Mouse (Mus musculus) cortical plate, adult 2 months (tissue): ENCODE data around the gene Lce3e. TPM values are rescaled to one million over a fixed set of nuclear protein-coding genes. Genes with fewer than 3 reads are reported as not detected.

Experiments
- H3K27ac ChIP-seq: fragments of 200-500 bp; 2 replicates; pipeline ENCODE4 v1.5.1; 2012; ENCODE audit warnings: low read length, control low read depth, inconsistent platforms; ENCODE audit not compliant: insufficient read depth
- H3K4me1 ChIP-seq: fragments of 200-500 bp; 2 replicates; pipeline ENCODE4 v1.6.1; 2011; ENCODE audit warnings: low read length; ENCODE audit not compliant: control insufficient read depth, insufficient read depth
- H3K4me3 ChIP-seq: fragments of 200-500 bp; 2 replicates; pipeline ENCODE4 v1.5.1; 2011; ENCODE audit warnings: mild to moderate bottlenecking, low read length, control low read depth; ENCODE audit not compliant: insufficient read depth
- CTCF ChIP-seq: fragments of 200-500 bp; IDR thresholded peaks from 2 replicates; pipeline ENCODE4 v1.5.1; 2011; ENCODE audit warnings: mild to moderate bottlenecking, control low read depth, low read length; ENCODE audit not compliant: insufficient read depth; ENCODE audit errors: extremely low read depth
- POLR2A ChIP-seq: fragments of 200-500 bp; IDR thresholded peaks from 2 replicates; pipeline ENCODE4 v1.6.1; 2011; ENCODE audit warnings: mild to moderate bottlenecking, low read length, control low read depth; ENCODE audit not compliant: insufficient read depth; ENCODE audit errors: extremely low read depth
- polyA plus RNA-seq: library from polyadenylated mRNA; depleted of rRNA; stranded (reverse); fragments of >200 nt; gene quantifications from 2 replicates; pipeline ENCODE4 v1.2.3, GENCODE M21; 2012; rRNA removed

Gene Lce3e
- not detected in 2 replicates for polyA plus RNA-seq

DNA sequence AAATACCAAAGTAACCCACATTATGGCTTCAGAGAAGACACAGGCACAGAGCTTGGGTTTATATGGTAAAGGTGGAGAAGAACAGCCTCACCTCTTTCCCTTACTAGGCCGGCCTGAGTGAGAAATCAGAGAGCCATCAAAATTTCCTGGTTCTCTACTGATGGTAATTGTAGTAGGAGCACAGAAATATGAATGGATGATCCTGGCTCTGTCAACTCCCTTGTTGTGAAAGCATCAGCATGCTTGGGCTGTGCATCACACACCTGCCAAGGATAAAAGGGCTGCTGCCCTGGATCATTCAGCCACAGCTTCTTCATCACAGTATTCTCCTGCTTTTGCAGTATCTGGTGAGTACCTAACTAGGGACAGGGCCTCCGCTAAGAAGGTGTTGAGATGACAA, at the start of gene Lce3e:
Gene Lce3e (plus strand): TSS at position 301 of the 400 bp plus-strand sequence.
- no peak within 1 kb of the TSS for H3K27ac ChIP-seq
- TF ChIP-seq POLR2A: no peak
- no peak for TF ChIP-seq CTCF
- no peaks in the 10 kb centered on the region for H3K4me1 ChIP-seq
- H3K4me3 ChIP-seq: no peak within 1 kb of the TSS

GRCm38 (mm10) chr3:92920364-92920763, 46.5 kb upstream of the Lce3e start:
- Histone ChIP-seq H3K27ac (no peak overlapping the region), H3K4me3 (no peak overlapping the region), H3K4me1 (no peaks in the 10 kb centered on the region)
- TF ChIP-seq POLR2A: no peak
- TF ChIP-seq CTCF: peak; percentile 53; the same call in 1 of the 2 replicates

DNA sequence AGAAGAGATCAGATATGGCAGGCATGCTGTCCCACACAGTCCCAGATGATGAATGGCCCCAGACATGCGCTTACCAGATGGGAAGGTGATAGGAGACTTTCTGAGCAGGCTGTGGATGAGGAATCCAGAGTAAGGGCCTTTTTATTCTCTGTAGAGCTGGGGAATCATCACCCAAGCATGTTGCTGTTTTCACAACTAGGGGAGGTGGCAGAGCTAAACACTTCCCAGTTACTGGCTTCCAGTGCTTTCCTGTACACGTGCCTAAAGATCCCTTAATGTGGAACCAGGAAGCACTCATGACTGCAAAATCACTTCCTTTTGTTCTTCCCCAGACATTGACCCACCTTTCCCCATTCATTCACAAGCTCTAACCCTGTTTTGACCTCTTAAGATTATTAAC, 40.7 kb upstream of the Lce3e start, which contains the start of gene Lce3a:
Gene Lce3a (minus strand): TSS at position 101 of the 400 bp plus-strand sequence.
- H3K4me3 ChIP-seq: no peak within 1 kb of the TSS
- no peak within 1 kb of the TSS for H3K27ac ChIP-seq
- no peak for TF ChIP-seq CTCF
- no peak for TF ChIP-seq POLR2A
- no peaks in the 10 kb centered on the region for H3K4me1 ChIP-seq

DNA sequence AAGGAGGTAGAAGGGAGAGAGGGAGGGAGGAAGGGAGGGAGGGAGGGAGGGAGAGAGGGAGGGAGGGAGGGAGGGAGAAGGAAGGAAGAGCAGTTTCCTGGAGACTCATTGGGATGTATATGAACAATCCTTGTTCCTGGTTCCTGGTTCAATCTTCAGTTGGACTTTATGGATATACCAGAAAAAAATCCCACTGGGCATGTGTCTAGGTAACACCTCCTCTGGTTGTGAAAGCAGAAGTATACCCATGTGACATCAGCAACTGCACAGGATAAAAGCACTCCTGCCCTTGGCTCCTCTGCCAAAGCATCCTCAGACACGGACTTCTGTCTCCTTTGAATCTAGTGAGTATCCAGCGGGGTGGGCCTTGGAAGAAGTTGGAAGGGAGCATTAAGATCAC, 34.2 kb upstream of the Lce3e start, which contains the start of gene Lce3b:
Gene Lce3b (plus strand): TSS at position 301 of the 400 bp plus-strand sequence.
- no peaks in the 10 kb centered on the region for H3K4me1 ChIP-seq
- no peak for TF ChIP-seq CTCF
- no peak for TF ChIP-seq POLR2A
- no peak within 1 kb of the TSS for H3K4me3 ChIP-seq
- no peak within 1 kb of the TSS for H3K27ac ChIP-seq

DNA sequence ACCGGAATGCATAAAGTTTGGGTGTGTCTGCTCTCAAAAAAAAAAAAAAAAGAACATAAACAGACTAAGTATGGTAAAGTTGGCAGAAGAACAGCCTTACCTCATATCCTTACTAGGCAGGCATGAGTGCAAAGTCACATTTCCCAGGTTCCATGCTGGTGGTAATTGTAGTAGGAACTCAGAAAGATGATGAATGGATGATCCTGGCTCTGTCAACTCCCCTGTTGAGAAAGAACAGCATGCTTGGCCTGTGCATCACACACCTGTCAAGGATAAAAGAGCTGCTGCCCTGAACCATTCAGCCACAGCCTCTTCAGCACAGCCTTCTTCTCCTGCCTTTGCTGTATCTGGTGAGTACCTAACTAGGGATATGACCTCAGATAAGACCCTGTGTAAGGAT, 22.7 kb upstream of the Lce3e start, which contains the start of gene Lce3c:
Gene Lce3c (plus strand): TSS at position 301 of the 400 bp plus-strand sequence.
- Histone ChIP-seq H3K4me1 (no peaks in the 10 kb centered on the region), H3K4me3 (no peak within 1 kb of the TSS), H3K27ac (no peak within 1 kb of the TSS)
- no peak for TF ChIP-seq POLR2A

DNA sequence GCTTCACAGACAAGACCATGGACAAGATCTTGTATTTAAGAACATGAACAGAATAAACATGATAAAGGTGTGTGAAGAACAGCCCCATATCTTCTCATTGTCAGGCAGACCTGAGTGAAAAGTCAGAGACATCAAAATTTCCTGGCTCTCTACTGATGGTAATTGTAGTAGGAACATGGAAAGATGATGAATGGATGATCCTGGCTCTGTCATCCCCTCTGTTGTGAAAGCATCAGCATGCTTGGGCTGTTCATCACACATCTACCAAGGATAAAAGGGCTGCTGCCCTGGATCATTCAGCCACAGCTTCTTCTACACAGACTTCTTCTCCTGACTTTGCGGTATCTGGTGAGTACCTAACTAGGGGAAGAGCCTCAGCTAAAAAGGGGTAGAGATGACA, 9.8 kb upstream of the Lce3e start, which contains the start of gene Lce3d:
Gene Lce3d (plus strand): TSS at position 301 of the 400 bp plus-strand sequence.
- H3K4me3 ChIP-seq: no peak within 1 kb of the TSS
- no peaks in the 10 kb centered on the region for H3K4me1 ChIP-seq
- TF ChIP-seq POLR2A: no peak
- no peak for TF ChIP-seq CTCF
- no peak within 1 kb of the TSS for H3K27ac ChIP-seq

DNA sequence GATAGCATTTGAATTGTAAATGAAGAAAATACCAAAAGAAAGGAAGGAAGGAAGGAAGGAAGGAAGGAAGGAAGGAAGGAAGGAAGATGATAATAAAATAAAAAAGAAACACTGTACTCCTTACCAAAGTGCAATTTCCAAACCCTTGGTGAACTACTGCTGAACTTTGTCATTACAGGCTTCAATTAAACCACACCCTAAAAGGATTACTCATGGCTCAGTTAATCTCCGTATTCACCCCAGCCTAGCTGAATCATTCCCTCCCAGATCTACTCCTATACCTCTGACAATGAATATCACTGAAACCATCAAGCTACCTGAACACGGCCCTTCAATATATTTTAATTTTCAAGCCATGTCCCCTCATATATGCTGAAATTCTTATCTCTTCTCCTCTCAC, 11.6 kb downstream of the Lce3e start:
- no peak for TF ChIP-seq POLR2A
- no peak for TF ChIP-seq CTCF
- Histone ChIP-seq H3K27ac (no peak overlapping the region), H3K4me1 (no peaks in the 10 kb centered on the region), H3K4me3 (no peak overlapping the region)

DNA sequence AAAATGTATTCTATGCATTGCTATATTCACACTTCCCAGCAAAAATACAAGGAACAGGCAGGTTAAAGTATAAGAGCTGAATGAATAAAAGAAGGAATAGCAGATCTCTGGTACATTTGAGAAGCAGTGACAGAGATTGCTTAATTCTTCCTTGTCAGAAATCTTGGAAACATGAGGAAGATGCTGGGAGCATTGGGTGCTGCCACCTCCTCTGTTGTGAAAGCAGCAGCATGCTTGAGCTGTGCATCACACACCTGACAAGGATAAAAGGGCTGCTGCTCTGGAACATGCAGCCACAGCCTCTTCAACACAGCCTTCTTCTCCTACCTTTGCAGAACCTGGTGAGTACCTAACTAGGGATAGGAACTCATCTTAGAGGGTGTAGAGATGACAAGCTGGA, 25.1 kb downstream of the Lce3e start, which contains the start of gene Lce3f:
Gene Lce3f (plus strand): TSS at position 301 of the 400 bp plus-strand sequence.
- no peak within 1 kb of the TSS for H3K4me3 ChIP-seq
- no peak within 1 kb of the TSS for H3K27ac ChIP-seq
- H3K4me1 ChIP-seq: no peaks in the 10 kb centered on the region
- TF ChIP-seq POLR2A (no peak), CTCF (no peak)

- TF ChIP-seq POLR2A: no peak
- TF ChIP-seq CTCF: peak; percentile 75
- Histone ChIP-seq H3K27ac (no peak overlapping the region), H3K4me1 (no peaks in the 10 kb centered on the region), H3K4me3 (no peak overlapping the region)
These were observed 31.8 kb downstream of the Lce3e start for GRCm38 (mm10) chr3:92998691-92999090.

DNA sequence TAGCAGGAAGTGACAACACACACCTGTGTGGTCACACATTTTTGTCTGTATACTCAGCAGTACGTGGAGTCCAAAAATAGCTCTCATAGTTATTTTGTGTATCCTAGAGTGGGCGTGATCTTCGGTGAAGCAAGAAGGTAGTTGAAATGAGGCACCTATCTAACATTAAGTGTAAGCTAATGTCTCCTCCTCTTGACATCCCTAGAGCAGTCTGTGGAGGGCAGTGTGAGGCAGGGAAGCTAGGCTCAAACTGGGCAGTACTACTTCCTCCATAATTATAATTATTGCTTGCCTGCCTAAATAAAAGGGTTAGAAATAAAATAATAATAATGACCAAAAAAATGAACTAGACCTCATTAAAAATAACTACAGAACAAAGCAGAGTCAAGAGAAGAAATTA, 33.8 kb downstream of the Lce3e start:
- Histone ChIP-seq H3K27ac (no peak overlapping the region), H3K4me3 (no peak overlapping the region), H3K4me1 (no peaks in the 10 kb centered on the region)
- TF ChIP-seq CTCF (no peak), POLR2A (no peak)

- H3K27ac ChIP-seq: no peak overlapping the region
- TF ChIP-seq CTCF: no peak
- no peak for TF ChIP-seq POLR2A
- no peaks in the 10 kb centered on the region for H3K4me1 ChIP-seq
- H3K4me3 ChIP-seq: no peak overlapping the region
These were observed 36.0 kb downstream of the Lce3e start for GRCm38 (mm10) chr3:93002843-93003242.
